Mouse (Mus musculus): Measurements from ENCODE around the gene Paxx.

DNA sequence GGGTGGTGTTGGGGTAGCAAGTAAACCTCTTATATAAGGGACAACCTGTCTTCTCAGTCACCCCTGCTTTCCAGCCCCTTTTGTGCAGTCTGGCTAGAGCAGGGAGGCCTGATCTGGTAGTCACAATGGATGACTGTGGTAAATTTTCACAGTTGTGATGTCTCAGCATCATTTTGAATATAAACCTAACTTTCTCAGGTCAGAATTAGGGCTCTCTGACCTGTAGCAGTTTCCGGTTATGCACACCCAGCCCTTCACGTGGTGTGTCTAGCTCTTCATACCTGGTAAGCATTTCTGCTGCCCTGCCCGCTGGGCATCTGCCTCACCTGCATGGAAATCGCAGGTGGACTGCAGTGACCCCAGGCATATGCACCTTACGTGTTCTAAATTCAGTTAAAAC, 33.6 kb downstream of the Paxx start:
- no peak for TF ChIP-seq CTCF (conservative IDR thresholded peaks at IDR 0.05; ENCODE audit: low read length)
- no peak for TF ChIP-seq NANOG (IDR thresholded peaks at IDR 0.05; ENCODE audit: borderline replicate concordance, low read length)
